Mouse (Mus musculus): ENCODE measurements at regions not wholly inside any gene's neighbourhood (a gene's known extent, or its start where the extent isn't known, plus 50 kb on each side); places are given as distances from the start of the nearest gene placed in this dataset.

- TF ChIP-seq CTCF (IDR thresholded peaks at IDR 0.05; ENCODE audit: low read depth, low read length) (no peak), POLR2A (IDR thresholded peaks at IDR 0.05; ENCODE audit: insufficient read depth, low read length) (no peak)
These were observed 240.0 kb downstream of the Lrfn2 start for GRCm38 (mm10) chr17:49172052-49172799.
